Mouse (Mus musculus): ENCODE results near the gene Il4i1. TPM values are rescaled to one million over a fixed set of nuclear protein-coding genes. Genes with fewer than 3 reads are reported as not detected.

Il4i1 gene
- polyA plus RNA-seq, 1 experiment from 2014 or later = 1.1 TPM

- H3K9ac ChIP-seq (ENCODE audit: low read length) = no peak overlapping the region
- H3K36me3 ChIP-seq (ENCODE audit: control insufficient read depth, insufficient read depth, low read length) = peaks cover 5% of the 10 kb centered on the region; the same call in 1 of the 2 replicates
- H3K9me3 ChIP-seq (ENCODE audit: control insufficient read depth, low read length) = no peaks in the 10 kb centered on the region
- H3K4me2 ChIP-seq (ENCODE audit: low read depth, severe bottlenecking) = no peak overlapping the region
- H3K27me3 ChIP-seq (ENCODE audit: control insufficient read depth, insufficient read depth, low read length) = no peaks in the 10 kb centered on the region
- H3K4me3 ChIP-seq (ENCODE audit: low read depth, low read length) = no peak overlapping the region
- DNase-seq (ENCODE audit: low spot score) (no peak), ATAC-seq (ENCODE audit: insufficient number of reproducible peaks, low FRiP score, low TSS enrichment, low read depth) (no peak)
- WGBS = 98% methylated on average over 2 of the region's 2 CpGs
- peaks cover 21% of the 10 kb centered on the region for H3K4me1 ChIP-seq (ENCODE audit: control insufficient read depth, insufficient read depth, low read length)
- no peak overlapping the region for H3K27ac ChIP-seq (replicated peaks; ENCODE audit: low read depth, low read length)
Measured at GRCm38 (mm10) chr7:44853065-44853464, 36.9 kb downstream of the Il4i1 start.

GRCm38 (mm10) chr7:44853596-44854355, 37.6 kb downstream of the Il4i1 start:
- H3K4me1 ChIP-seq (ENCODE audit: control insufficient read depth, insufficient read depth, low read length) = peaks cover 21% of the 10 kb centered on the region
- H3K9ac ChIP-seq (ENCODE audit: low read length) = peak overlapping the region; percentile 56
- peak overlapping the region; percentile 48 for H3K27ac ChIP-seq (replicated peaks; ENCODE audit: low read depth, low read length)
- ATAC-seq (ENCODE audit: insufficient number of reproducible peaks, low FRiP score, low TSS enrichment, low read depth) (no peak), DNase-seq (ENCODE audit: low spot score) (no peak)
- H3K4me2 ChIP-seq (ENCODE audit: low read depth, severe bottlenecking) = peak overlapping the region; percentile 70
- no peaks in the 10 kb centered on the region for H3K27me3 ChIP-seq (ENCODE audit: control insufficient read depth, insufficient read depth, low read length)
- peaks cover 5% of the 10 kb centered on the region; the same call in 1 of the 2 replicates for H3K36me3 ChIP-seq (ENCODE audit: control insufficient read depth, insufficient read depth, low read length)
- no peaks in the 10 kb centered on the region for H3K9me3 ChIP-seq (ENCODE audit: control insufficient read depth, low read length)
- 34% methylated on average over 26 of the region's 26 CpGs for WGBS
- H3K4me3 ChIP-seq (ENCODE audit: low read depth, low read length) = peak overlapping the region; percentile 39

GRCm38 (mm10) chr7:44854356-44855031, 38.3 kb downstream of the Il4i1 start:
- ATAC-seq (ENCODE audit: insufficient number of reproducible peaks, low FRiP score, low TSS enrichment, low read depth) (0 out of 2 replicates have a peak, but pooled peaks have one; percentile 15), DNase-seq (ENCODE audit: low spot score) (peak; percentile 81)
- H3K4me2 ChIP-seq (ENCODE audit: low read depth, severe bottlenecking) = peak overlapping the region; percentile 70
- 2% methylated on average over 45 of the region's 45 CpGs for WGBS
- peak overlapping the region; percentile 48 for H3K27ac ChIP-seq (replicated peaks; ENCODE audit: low read depth, low read length)
- no peaks in the 10 kb centered on the region for H3K27me3 ChIP-seq (ENCODE audit: control insufficient read depth, insufficient read depth, low read length)
- H3K9me3 ChIP-seq (ENCODE audit: control insufficient read depth, low read length) = no peaks in the 10 kb centered on the region
- peak overlapping the region; percentile 39 for H3K4me3 ChIP-seq (ENCODE audit: low read depth, low read length)
- peaks cover 5% of the 10 kb centered on the region; the same call in 1 of the 2 replicates for H3K36me3 ChIP-seq (ENCODE audit: control insufficient read depth, insufficient read depth, low read length)
- peaks cover 21% of the 10 kb centered on the region for H3K4me1 ChIP-seq (ENCODE audit: control insufficient read depth, insufficient read depth, low read length)
- H3K9ac ChIP-seq (ENCODE audit: low read length) = peak overlapping the region; percentile 56

- Histone ChIP-seq H3K9ac (ENCODE audit: low read length) (no peak overlapping the region; the same call in 1 of the 2 replicates), H3K4me3 (ENCODE audit: low read depth, low read length) (peak overlapping the region; percentile 39), H3K4me2 (ENCODE audit: low read depth, severe bottlenecking) (peak overlapping the region; percentile 70), H3K4me1 (ENCODE audit: control insufficient read depth, insufficient read depth, low read length) (peaks cover 21% of the 10 kb centered on the region), H3K27ac (replicated peaks; ENCODE audit: low read depth, low read length) (peak overlapping the region; percentile 48; the same call in 1 of the 2 replicates), H3K27me3 (ENCODE audit: control insufficient read depth, insufficient read depth, low read length) (no peaks in the 10 kb centered on the region), H3K36me3 (ENCODE audit: control insufficient read depth, insufficient read depth, low read length) (peaks cover 5% of the 10 kb centered on the region; the same call in 1 of the 2 replicates), H3K9me3 (ENCODE audit: control insufficient read depth, low read length) (no peaks in the 10 kb centered on the region)
- ATAC-seq (ENCODE audit: insufficient number of reproducible peaks, low FRiP score, low TSS enrichment, low read depth) = no peak
- 46% methylated on average over 10 of the region's 10 CpGs for WGBS
- no peak for DNase-seq (ENCODE audit: low spot score)
Measured at GRCm38 (mm10) chr7:44855036-44855435, 38.8 kb downstream of the Il4i1 start.

- Histone ChIP-seq H3K36me3 (ENCODE audit: control insufficient read depth, insufficient read depth, low read length) (peaks cover 8% of the 10 kb centered on the region; the same call in 1 of the 2 replicates), H3K27me3 (ENCODE audit: control insufficient read depth, insufficient read depth, low read length) (no peaks in the 10 kb centered on the region), H3K9me3 (ENCODE audit: control insufficient read depth, low read length) (no peaks in the 10 kb centered on the region), H3K27ac (replicated peaks; ENCODE audit: low read depth, low read length) (no peak overlapping the region), H3K4me1 (ENCODE audit: control insufficient read depth, insufficient read depth, low read length) (peaks cover 16% of the 10 kb centered on the region), H3K4me3 (ENCODE audit: low read depth, low read length) (peak overlapping the region; percentile 52), H3K9ac (ENCODE audit: low read length) (no peak overlapping the region), H3K4me2 (ENCODE audit: low read depth, severe bottlenecking) (peak overlapping the region; percentile 75)
- ATAC-seq (ENCODE audit: insufficient number of reproducible peaks, low FRiP score, low TSS enrichment, low read depth) (no peak), DNase-seq (ENCODE audit: low spot score) (no peak)
- WGBS = 64% methylated on average over 9 of the region's 9 CpGs
Measured at GRCm38 (mm10) chr7:44856265-44856916, 40.2 kb downstream of the Il4i1 start.

GRCm38 (mm10) chr7:44857042-44857552, 40.9 kb downstream of the Il4i1 start, which contains the start of gene Pnkp:
TSS of gene Pnkp (plus strand) at chr7:44857139.
- Histone ChIP-seq H3K4me2 (ENCODE audit: low read depth, severe bottlenecking) (peak within 1 kb of the TSS; percentile 75), H3K27me3 (ENCODE audit: control insufficient read depth, insufficient read depth, low read length) (no peaks in the 10 kb centered on the region), H3K9ac (ENCODE audit: low read length) (peak within 1 kb of the TSS; percentile 48), H3K36me3 (ENCODE audit: control insufficient read depth, insufficient read depth, low read length) (peaks cover 11% of the 10 kb centered on the region; the same call in 1 of the 2 replicates), H3K4me3 (ENCODE audit: low read depth, low read length) (peak within 1 kb of the TSS; percentile 52), H3K4me1 (ENCODE audit: control insufficient read depth, insufficient read depth, low read length) (peaks cover 16% of the 10 kb centered on the region), H3K27ac (replicated peaks; ENCODE audit: low read depth, low read length) (peak within 1 kb of the TSS; percentile 83), H3K9me3 (ENCODE audit: control insufficient read depth, low read length) (no peaks in the 10 kb centered on the region)
- under 1% methylated on average over 32 of the region's 32 CpGs for WGBS
- peak; percentile 44; the same call in 1 of the 2 replicates for ATAC-seq (ENCODE audit: insufficient number of reproducible peaks, low FRiP score, low TSS enrichment, low read depth)
- DNase-seq (ENCODE audit: low spot score) = peak; percentile 89

- Histone ChIP-seq H3K4me2 (ENCODE audit: low read depth, severe bottlenecking) (peak overlapping the region; percentile 75), H3K27ac (replicated peaks; ENCODE audit: low read depth, low read length) (no peak overlapping the region), H3K36me3 (ENCODE audit: control insufficient read depth, insufficient read depth, low read length) (peaks cover 13% of the 10 kb centered on the region; the same call in 1 of the 2 replicates), H3K4me3 (ENCODE audit: low read depth, low read length) (peak overlapping the region; percentile 52), H3K27me3 (ENCODE audit: control insufficient read depth, insufficient read depth, low read length) (no peaks in the 10 kb centered on the region), H3K4me1 (ENCODE audit: control insufficient read depth, insufficient read depth, low read length) (peaks cover 16% of the 10 kb centered on the region), H3K9ac (ENCODE audit: low read length) (peak overlapping the region; percentile 48), H3K9me3 (ENCODE audit: control insufficient read depth, low read length) (no peaks in the 10 kb centered on the region)
- WGBS = 28% methylated on average over 8 of the region's 8 CpGs
- no peak for DNase-seq (ENCODE audit: low spot score)
- ATAC-seq (ENCODE audit: insufficient number of reproducible peaks, low FRiP score, low TSS enrichment, low read depth) = no peak
Measured at GRCm38 (mm10) chr7:44857905-44858304, 41.7 kb downstream of the Il4i1 start.

- Histone ChIP-seq H3K4me2 (ENCODE audit: low read depth, severe bottlenecking) (no peak overlapping the region), H3K4me3 (ENCODE audit: low read depth, low read length) (no peak overlapping the region), H3K9ac (ENCODE audit: low read length) (no peak overlapping the region), H3K27ac (replicated peaks; ENCODE audit: low read depth, low read length) (no peak overlapping the region), H3K36me3 (ENCODE audit: control insufficient read depth, insufficient read depth, low read length) (peaks cover 30% of the 10 kb centered on the region; the same call in 1 of the 2 replicates), H3K27me3 (ENCODE audit: control insufficient read depth, insufficient read depth, low read length) (no peaks in the 10 kb centered on the region), H3K9me3 (ENCODE audit: control insufficient read depth, low read length) (no peaks in the 10 kb centered on the region), H3K4me1 (ENCODE audit: control insufficient read depth, insufficient read depth, low read length) (peaks cover 8% of the 10 kb centered on the region)
- DNase-seq (ENCODE audit: low spot score) (no peak), ATAC-seq (ENCODE audit: insufficient number of reproducible peaks, low FRiP score, low TSS enrichment, low read depth) (no peak)
- WGBS = 93% methylated on average over 11 of the region's 11 CpGs
Measured at GRCm38 (mm10) chr7:44859896-44860295, 43.7 kb downstream of the Il4i1 start.
